Mouse (Mus musculus) CD4-positive, CD25-positive, alpha-beta regulatory T cell, adult 2 months (primary cell): ENCODE measurements around the gene Adcy6.

Source experiments
- DNase-seq: peaks from one replicate; pipeline ENCODE4 v3.0.0-alpha.2; 2012; ENCODE audit warnings: low read depth, low spot score

Gene Adcy6

DNA sequence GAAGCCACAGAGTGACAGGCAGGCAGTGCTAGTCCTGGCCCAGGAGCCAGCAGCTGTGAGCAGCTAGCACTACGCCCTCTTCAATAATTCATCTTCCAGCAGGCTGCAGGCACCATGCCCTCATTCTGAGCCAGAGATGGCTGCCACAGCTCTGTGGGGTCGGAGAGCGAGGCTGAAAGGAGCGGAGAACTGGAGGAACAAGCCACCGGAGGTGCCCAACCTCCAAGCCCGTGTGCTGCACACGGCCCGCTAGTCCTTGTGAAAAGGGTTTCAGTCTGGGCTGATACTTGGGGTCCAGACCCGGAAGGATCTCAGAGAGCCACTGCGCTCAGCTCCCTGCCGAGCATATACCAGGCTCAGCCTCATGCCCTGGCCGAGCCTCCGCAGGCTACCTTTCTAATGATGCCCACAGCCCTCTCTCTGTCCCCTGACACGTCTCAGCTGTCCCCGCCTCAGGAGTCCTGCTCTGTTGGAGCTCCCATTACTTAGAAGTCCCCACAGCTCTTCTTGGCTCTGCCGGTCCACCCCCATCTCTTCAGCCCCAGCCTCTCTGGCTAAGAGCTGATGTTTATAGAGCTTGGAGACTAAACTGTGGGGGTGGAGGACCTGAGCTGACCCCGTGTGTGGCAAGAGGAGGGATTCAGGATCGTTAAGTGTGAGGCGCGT, 18.8 kb upstream of the Adcy6 start:
- peak; percentile 46 for DNase-seq

GRCm38 (mm10) chr15:98626487-98627212, 16.8 kb upstream of the Adcy6 start:
- DNase-seq = no peak

DNA sequence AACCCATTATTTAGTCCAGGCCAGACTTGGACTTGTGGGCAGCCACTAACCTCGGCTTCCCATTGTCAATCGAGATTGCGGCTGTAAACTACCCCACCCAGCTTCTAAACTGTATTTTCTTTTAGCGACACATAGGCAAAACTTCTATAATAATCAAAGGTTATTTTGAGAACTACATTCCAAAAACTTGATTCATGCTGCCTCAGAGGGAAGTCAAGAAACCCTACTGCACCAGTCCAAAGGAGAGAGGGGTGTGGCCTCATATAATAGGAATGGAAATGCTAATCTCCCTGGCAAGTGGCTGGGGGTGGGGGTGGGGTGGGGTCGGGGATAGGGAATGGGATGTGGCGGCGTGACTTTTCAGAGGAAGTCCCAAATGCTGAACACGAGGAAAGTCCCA, 16.2 kb upstream of the Adcy6 start:
- no peak for DNase-seq

- peak; percentile 46 for DNase-seq
These were observed 13.5 kb upstream of the Adcy6 start for GRCm38 (mm10) chr15:98623361-98623821.

- no peak for DNase-seq
These were observed 12.8 kb upstream of the Adcy6 start for GRCm38 (mm10) chr15:98622721-98623120.

DNA sequence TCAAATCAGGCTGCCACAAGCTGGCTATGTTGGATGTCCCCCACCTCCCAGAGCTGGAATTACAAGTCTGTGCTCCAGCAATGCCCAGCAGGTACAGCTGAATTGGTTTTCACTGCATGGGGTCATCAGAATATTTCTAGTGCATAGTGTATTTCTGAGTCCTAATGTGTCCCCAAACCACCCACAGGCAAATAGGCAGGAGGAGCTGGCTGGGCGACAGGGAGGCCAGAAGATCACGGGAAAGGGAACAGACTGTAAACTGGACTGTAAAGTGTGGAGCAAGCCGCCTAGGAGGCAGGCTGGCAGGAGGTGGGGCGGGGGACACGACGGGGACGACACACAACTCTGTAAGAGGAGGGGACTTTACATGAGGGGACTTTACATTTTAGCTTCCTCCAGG, 12.3 kb upstream of the Adcy6 start:
- DNase-seq = peak; percentile 43

DNA sequence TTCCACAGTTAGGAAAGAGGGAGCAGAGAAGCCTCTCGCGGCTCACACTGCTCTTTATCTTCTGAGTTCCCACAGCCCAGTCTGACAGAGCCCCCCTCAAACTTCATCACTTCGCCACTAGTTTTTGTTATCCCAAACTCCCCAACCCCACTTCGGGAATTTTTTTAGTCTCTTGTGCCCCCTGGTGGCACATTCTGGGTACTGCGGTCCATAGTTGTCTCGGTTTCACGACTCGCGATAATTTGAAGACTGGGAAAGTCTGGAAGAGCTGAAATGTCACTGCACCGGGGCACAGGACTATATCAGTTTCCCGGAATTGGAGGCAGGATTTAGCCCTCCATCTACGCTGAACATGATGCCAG, 7.3 kb upstream of the Adcy6 start:
- DNase-seq = peak; percentile 72

DNA sequence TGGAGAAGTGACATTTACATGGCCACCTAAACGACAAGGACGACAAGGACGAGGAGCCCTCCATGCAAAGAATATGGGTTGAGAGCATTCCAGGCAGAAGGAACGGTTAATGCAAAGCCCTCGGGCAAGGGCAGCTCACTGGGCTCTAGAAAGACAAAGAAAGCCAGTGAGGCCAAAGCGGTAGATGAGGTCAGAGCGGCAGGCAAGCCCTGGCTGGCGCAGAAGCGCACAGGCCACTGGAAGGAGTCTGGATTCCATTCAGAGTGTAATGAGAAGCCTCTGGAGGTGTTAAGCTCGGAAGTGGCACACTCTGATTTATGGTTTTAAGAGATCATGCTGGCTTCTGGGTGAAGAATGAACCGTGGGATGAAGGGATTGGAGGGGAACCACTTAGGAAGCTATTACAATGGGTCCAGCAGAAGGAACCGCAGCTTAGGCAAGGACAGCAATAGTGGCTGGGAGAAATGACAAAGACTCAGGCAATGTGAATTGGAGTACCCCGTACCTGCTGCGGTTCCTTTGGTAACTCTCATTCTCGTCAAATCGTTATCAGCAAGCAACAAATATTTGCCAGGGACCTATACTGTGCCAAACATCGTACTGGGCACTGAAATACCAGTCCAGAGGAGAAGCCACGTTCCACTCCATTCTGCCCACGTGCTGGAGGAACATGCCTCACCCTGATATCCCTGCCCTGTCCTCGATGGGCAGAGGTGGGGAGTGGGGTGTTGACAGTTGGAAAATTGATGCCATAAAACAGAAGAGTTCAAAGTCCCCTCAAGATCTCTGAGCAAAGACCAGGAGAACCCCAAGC, 6.7 kb upstream of the Adcy6 start:
- DNase-seq = no peak

GRCm38 (mm10) chr15:98615751-98616150, 5.9 kb upstream of the Adcy6 start:
- no peak for DNase-seq

- no peak for DNase-seq
These were observed 5.1 kb upstream of the Adcy6 start for GRCm38 (mm10) chr15:98614971-98615370.

DNA sequence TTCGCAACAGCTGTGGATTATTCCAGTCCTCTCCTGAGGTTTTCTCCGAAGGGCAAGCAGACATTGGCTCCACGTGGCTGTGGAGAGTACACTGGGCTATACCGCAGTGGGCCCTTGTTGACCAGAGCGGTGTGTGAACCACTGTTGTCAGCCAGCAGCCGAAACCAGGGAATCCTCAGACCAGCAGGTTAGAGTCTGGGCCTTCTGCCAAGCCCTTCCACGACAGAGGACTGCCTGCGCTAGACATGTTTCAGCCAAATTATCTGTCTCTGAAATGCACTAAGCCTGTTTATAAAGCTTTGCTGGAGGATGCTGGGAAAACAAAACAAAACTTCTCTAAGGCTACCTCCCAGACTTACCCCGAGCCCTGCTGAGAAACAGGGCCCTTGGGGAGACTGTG, 4.7 kb upstream of the Adcy6 start:
- DNase-seq = no peak

DNA sequence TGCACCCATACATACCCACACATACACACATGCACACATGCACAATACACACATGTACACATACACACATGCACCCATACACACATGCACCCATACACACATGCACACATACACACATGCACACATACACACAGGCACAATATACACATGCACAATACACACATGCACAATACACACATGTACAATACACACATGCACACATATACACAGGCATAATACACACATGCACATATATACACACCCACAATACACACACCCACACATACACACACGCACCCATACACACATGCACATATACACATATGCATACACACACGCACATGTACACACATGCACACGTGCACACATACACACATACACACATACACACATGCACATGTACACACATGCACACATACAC, 2.4 kb upstream of the Adcy6 start:
- no peak for DNase-seq

GRCm38 (mm10) chr15:98610131-98610633, 306 bp upstream of the Adcy6 start:
- DNase-seq = no peak

- peak; percentile 49 for DNase-seq
These were observed 1.1 kb downstream of the Adcy6 start for GRCm38 (mm10) chr15:98608784-98609250.

GRCm38 (mm10) chr15:98608058-98608783, 1.7 kb downstream of the Adcy6 start:
- DNase-seq = no peak

DNA sequence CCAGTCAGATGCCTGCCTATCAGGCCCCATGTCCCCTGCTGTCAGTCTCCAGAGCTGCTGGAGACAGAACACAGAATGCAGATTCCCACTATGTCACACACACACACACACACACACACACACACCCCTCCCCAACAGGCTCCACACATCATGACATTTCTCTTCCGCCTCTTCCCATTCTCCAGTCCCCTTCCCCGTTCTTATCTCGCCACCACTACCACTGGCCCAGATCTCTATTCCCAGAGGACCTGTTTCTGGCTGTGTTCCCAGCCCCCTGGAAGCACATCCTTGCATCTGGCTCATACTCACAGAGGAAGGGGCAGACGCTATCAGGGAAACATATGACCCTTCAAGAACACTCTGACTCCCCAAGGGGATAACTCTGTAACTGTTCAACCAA, 2.3 kb downstream of the Adcy6 start:
- no peak for DNase-seq

- no peak for DNase-seq
These were observed 3.1 kb downstream of the Adcy6 start for GRCm38 (mm10) chr15:98606739-98607138.

DNA sequence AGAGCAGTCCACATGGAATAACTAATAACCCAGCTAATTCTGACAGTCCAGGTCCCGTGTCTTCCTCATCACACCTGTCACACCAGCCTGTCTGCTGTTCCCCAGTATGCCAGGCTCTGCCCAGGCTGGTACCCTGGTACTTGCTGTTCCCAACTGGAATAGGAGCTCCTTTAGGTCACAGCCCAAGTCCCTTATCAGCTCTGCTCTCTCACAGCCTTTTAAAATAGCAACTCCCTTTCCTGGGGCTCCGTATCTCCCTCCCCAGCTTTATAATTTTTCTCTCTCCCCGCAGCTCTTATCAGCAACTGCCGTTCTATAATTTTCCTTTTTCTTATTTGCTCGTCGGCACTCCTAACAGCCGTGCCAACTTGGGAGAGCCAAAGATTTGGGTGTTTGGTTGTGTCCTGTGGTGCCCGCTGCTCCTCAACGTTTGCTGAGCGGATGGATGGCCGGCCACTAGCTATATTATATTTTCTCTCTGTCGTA, 3.8 kb downstream of the Adcy6 start:
- no peak for DNase-seq

- DNase-seq = no peak
These were observed 5.8 kb downstream of the Adcy6 start for GRCm38 (mm10) chr15:98604041-98604575.

GRCm38 (mm10) chr15:98602921-98603458, 6.9 kb downstream of the Adcy6 start:
- no peak for DNase-seq
